Mouse (Mus musculus) fibroblast of lung, adult 2 months (primary cell): ENCODE results near the gene Tnnc2.
A peak's percentile ranks its signal among the peaks of the same experiment; 100 is the strongest.

Experiments used
- DNase-seq: peaks from one replicate; pipeline ENCODE4 v3.0.0-alpha.2; 2011; ENCODE audit warnings: low read depth

The Tnnc2 gene

DNA sequence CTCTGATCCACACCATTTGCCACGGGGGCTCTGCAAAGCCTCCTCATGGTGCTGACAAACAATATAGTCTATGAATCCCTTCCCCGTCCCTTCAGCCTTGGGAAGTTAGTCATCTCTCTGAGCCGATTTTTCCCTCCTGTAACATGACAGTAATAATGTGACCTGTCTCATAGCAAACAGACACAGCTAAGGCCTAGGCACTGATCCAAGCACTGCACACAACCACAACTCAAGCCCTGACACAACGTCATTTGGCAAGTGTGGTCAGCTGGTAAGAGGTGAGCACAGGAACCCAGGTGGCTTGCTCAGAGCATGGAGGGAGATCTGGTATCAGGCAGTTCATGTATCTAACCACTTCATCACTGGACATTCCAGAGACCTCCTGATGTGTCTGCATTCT, 16.1 kb upstream of the Tnnc2 start:
- no peak for DNase-seq

GRCm38 (mm10) chr2:164794293-164794692, 14.5 kb upstream of the Tnnc2 start:
- peak; percentile 70 for DNase-seq

DNA sequence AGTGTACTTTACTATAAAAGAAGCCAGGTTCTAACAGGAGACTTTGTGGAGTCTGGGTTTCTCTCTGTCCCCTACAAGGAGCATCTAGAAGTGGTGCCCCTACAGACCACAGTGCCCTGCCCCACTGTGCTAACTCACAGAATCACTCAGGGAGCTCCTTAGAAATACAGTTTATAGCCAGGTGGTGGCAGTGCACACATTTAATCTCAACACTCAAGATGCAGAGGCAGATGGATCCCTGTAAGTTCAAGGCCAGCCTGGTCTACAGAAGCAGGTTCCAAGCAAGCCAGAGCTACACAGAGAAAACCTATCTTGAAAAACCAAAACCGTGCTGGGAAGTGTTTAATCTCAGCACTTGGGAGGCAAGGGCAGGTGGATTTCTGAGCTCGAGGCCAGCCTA, 14.0 kb upstream of the Tnnc2 start:
- DNase-seq, result no peak

DNA sequence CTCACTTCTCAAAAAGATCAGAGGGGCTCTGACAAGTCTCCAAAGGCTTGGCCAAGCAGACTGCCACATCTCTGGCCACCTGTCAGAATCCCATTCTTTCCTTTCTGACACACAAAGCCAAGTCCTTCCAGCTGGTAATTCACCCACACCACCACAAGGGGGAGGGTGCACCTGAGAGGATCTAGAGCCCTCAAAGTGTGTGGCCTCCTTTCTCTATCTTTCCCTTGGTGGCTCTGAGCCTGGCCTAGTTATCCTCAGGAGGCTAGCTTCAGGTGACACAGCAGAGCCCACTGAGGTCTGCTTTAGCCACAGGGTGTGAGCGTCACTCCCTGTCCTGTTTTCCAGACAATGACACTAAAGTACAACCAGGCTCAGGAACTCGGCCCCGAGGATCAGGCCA, 13.5 kb upstream of the Tnnc2 start:
- DNase-seq, result no peak

DNA sequence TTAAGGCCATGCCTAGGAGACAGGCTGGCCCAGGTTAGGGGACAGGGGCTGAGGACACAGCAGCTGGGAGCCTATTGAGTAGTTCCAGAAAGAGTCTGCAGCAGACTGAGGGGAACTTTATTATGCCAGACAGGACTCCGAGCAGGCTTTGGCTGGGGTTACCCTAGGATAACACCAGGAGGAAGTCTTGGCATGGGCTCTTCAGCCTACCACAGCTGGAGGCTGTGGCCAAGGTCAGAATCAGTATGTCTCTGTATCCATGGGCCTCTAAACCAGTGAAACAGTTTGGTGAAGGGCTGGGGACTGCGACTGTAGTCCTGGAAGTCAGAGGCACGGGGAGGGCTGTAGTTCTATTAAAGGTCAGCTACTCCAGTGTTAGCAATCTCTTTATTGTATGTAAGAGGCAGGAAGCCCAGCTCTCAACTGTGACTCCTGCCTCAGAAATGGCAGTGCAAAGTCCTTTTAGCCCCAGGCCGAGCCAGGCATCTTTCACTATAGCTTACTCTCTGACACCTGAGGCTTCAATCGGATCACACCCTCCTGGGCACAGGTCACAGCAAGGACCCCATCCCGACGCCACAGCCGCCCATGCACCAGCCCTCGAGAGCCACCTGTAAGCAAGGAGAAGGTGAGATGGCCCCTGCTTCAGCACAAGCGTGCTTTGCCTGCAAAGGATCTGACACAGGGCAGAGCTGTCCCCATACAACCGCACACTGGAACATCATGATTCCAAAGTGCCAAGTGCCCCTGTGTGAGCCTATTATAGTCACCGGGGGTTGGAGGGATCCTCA, 12.8 kb upstream of the Tnnc2 start:
- DNase-seq, result no peak

GRCm38 (mm10) chr2:164791841-164792261, 12.1 kb upstream of the Tnnc2 start:
- no peak for DNase-seq

GRCm38 (mm10) chr2:164790451-164790850, 10.7 kb upstream of the Tnnc2 start:
- no peak for DNase-seq

GRCm38 (mm10) chr2:164788411-164788810, 8.6 kb upstream of the Tnnc2 start:
- no peak for DNase-seq

- DNase-seq, result no peak
These were observed 8.0 kb upstream of the Tnnc2 start for GRCm38 (mm10) chr2:164787779-164788178.

DNA sequence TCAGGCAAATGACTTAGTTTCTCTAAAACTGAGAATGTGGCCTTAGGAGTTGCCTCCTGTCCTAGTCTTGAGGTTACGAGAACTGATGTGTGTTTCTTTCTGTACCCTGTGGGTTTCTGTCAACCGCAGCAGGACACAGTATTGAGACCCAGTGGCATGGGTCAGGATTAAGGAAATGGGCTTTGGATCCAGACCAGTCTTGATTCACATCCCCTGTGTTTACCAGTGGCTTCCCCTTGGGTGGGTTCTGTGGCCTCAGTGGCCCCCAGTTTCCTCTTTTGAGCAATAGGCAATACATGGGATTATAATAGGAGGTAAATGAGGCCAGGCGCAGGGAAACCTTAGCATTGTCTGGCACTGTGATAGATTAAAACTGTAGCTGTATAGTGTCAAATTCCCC, 7.3 kb upstream of the Tnnc2 start:
- no peak for DNase-seq

DNA sequence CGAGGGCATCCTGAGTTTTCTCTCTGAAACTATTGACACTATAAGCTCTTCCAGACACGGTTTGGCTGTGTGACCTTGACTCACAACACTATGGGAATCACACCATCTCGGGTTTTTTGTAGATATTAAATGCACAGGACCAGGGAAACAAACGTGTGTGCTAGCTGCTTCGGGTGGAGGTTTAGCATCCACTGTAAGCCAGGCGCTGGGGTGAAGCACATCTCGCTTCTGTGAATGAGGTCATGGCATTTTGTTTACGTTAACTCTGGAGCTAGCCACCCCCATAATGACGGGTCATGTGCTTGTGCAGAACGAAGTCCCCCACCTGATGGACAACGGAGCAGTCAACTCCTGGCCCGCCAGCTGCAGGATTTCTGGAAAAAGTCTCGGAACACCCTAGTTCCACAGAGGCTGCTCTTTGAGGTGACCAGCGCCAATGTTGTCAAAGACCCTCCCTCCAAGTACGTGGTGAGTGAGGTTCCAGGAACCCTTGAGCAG, 6.7 kb upstream of the Tnnc2 start:
- DNase-seq, result no peak

- DNase-seq, result peak; percentile 84
These were observed 6.0 kb upstream of the Tnnc2 start, which contains the start of gene Snx21 for GRCm38 (mm10) chr2:164785481-164786387. Gene Snx21 (plus strand): TSS chr2:164785823.

GRCm38 (mm10) chr2:164784869-164785420, 5.2 kb upstream of the Tnnc2 start:
- peak; percentile 43 for DNase-seq

DNA sequence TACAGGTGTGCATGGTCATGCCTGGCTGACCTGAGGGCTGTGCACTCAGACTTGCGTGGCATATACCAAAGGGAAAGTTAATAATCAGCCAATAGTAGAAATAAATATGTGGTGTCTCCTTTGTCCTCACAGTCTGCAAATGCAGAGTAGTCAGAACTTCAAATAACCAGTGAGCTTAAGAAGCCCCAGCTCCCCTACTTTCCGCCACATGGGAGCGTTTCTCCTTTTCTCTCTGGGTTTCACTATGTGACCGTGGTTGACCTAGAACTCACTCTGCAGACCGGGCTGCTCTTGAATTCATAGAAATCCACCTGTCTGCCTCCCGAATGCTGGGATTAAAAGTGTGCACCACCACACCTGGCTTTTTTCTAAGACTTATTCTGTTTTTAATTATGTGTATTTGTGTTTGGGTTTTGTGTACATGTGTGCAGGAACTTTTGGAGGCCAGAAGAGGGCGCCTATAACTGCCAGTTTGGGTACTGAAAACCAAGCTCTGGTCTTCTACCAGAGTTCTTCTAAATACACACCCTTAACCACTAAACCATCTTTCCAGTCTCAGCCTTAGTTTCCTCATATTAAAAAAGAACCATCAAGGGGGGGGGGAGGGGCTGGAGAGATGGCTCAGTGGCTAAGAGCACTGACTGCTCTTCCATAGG, 4.3 kb upstream of the Tnnc2 start:
- no peak for DNase-seq

GRCm38 (mm10) chr2:164781876-164782275, 2.1 kb upstream of the Tnnc2 start:
- DNase-seq, result no peak

- DNase-seq, result no peak
These were observed 958 bp downstream of the Tnnc2 start for GRCm38 (mm10) chr2:164778809-164779208.

DNA sequence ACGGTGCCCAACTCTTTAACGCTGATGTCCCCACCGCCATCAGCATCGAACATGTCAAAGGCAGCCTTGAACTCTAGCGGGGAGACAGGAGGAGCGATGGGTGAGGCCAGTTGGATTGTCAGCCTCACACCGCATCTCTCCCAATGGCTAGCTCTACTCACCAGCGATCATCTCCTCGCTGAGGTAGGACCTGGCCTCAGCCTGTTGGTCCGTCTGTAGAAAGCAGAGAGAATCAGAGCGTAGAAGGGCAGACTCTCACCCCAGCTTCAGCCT, 1.8 kb downstream of the Tnnc2 start:
- no peak for DNase-seq

GRCm38 (mm10) chr2:164777246-164778014, 2.3 kb downstream of the Tnnc2 start:
- no peak for DNase-seq

DNA sequence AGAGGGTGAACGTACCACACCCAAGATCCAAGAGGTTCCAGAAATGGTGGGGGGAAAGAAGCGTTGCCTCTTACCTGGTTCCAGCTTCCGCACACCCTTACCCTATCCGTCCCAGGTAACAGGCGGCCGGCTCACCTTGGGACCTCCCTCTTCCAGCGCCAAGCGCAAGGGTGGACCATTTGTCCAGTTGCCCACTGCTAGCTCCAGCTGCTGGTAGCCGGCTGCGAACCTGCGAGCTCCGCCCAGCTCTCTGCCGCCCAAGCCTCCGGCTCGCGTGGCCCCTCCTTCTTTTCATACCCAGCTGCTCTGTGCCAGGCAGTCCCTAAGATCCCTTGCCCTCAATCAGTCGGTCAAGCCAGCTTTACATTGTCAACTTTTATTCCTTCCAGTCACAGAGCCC, 3.0 kb downstream of the Tnnc2 start:
- DNase-seq, result no peak

- DNase-seq, result no peak
These were observed 3.6 kb downstream of the Tnnc2 start for GRCm38 (mm10) chr2:164776130-164776529.

DNA sequence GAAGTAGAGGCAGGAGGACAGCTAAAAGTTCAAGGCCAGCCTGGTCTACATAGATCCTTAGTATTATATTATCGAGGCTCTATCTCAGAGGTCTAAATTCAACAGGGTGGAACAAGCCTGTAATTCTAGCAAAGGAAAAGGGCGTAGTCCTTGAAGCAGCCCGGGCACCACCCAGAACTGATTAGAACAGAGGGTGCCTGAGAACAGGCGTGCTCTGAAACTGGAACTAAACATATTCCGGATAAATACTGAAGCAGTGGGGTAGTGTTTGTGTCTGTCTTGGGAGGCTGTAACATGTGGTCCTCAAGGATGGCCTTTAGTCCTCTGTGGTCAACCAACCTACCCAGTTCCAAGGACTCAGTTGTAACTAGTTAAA, 5.8 kb downstream of the Tnnc2 start:
- DNase-seq, result no peak
